Mouse (Mus musculus) kidney, embryonic 15.5 days (tissue): ENCODE results near the gene Gm10097. TPM values are rescaled to one million over a fixed set of nuclear protein-coding genes. Genes with fewer than 3 reads are reported as not detected.
A peak's percentile ranks its signal among the peaks of the same experiment; 100 is the strongest.

ENCODE experiments used
- ATAC-seq: fragments of 200-750 bp; cut with Nextera tagmentation; replicated peaks from 2 replicates; pipeline ENCODE4 v1.8.0; 2017; ENCODE audit warnings: moderate TSS enrichment; ENCODE audit not compliant: low FRiP score
- H3K27ac ChIP-seq: fragments of 300-500 bp; sonication (generic); 2 replicates; pipeline ENCODE4 v1.5.1; 2015; ENCODE audit warnings: mild to moderate bottlenecking, inconsistent platforms
- H3K27me3 ChIP-seq: fragments of 300-500 bp; sonication (generic); 2 replicates; pipeline ENCODE4 v1.6.1; 2015; ENCODE audit warnings: inconsistent platforms
- H3K36me3 ChIP-seq: fragments of 300-500 bp; sonication (generic); 2 replicates; pipeline ENCODE4 v1.6.1; 2015; ENCODE audit warnings: inconsistent platforms
- H3K4me1 ChIP-seq: fragments of 300-500 bp; sonication (generic); 2 replicates; pipeline ENCODE4 v1.6.1; 2015; ENCODE audit warnings: inconsistent platforms
- H3K4me2 ChIP-seq: fragments of 300-500 bp; sonication (generic); 2 replicates; pipeline ENCODE4 v1.6.1; 2015; ENCODE audit warnings: moderate library complexity, mild to moderate bottlenecking, inconsistent platforms
- H3K4me3 ChIP-seq: fragments of 300-500 bp; sonication (generic); replicated peaks from 2 replicates; pipeline ENCODE4 v1.5.1; 2015; ENCODE audit warnings: mild to moderate bottlenecking, inconsistent platforms
- H3K9ac ChIP-seq: fragments of 300-500 bp; sonication (generic); 2 replicates; pipeline ENCODE4 v1.6.1; 2015; ENCODE audit warnings: mild to moderate bottlenecking, inconsistent platforms
- H3K9me3 ChIP-seq: fragments of 300-500 bp; sonication (generic); replicated peaks from 2 replicates; pipeline ENCODE4 v1.6.1; 2016; ENCODE audit warnings: inconsistent platforms
- WGBS: fragments of 180-500 bp; shearing (Covaris S2); methylation state at CpG from one replicate; pipeline ENCODE4 v1.1.7; 2015; ENCODE audit warnings: mixed read lengths; 5-methylcytosine and 5-hydroxymethylcytosine counted together
- polyA plus RNA-seq: library from polyadenylated mRNA; unstranded; fragments of >200 nt; fragmentation: Nextera tagmentation; extraction: Ambion mirVana; gene quantifications from 2 replicates; pipeline ENCODE4 v1.2.1, GENCODE M21; 2015

Gene Gm10097
- polyA plus RNA-seq, 1 experiment from 2014 or later, result 0.12 TPM

DNA sequence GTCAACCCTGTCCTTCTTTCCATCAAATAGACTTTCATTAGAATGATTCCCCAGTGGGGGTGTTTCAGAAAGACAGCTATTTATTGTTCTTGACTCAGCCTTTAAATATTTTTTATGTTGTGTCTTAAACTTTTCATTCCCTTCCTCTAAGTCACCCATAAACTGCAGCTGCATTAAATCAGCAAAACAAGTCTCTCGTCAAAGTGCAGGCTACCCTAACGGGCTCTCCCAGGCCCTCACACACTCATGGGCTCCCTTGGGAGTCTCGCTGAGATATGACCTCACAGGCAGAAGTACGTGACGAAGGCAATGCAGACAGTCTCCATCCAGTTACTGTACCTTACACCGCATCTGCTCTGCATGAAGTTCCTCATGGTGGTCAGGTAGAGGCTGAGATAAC, 17.3 kb downstream of the Gm10097 start:
- Histone ChIP-seq H3K27me3 (no peaks in the 10 kb centered on the region), H3K9ac (no peak overlapping the region), H3K9me3 (no peaks in the 10 kb centered on the region), H3K4me3 (no peak overlapping the region), H3K4me1 (0 out of 2 replicates have a peak, but pooled peaks cover 9% of the 10 kb centered on the region), H3K27ac (no peak overlapping the region), H3K4me2 (no peak overlapping the region), H3K36me3 (no peaks in the 10 kb centered on the region)
- ATAC-seq, result peak; percentile 66
- WGBS, result 51% methylated on average over 6 of the region's 6 CpGs

- WGBS, result 70% methylated on average over 7 of the region's 7 CpGs
Measured at GRCm38 (mm10) chr10:5087336-5087735, 18.3 kb downstream of the Gm10097 start.

GRCm38 (mm10) chr10:5089133-5089532, 20.1 kb downstream of the Gm10097 start:
- WGBS, result 33% methylated on average over 4 of the region's 4 CpGs
- no peak overlapping the region for H3K4me2 ChIP-seq
- H3K27me3 ChIP-seq, result no peaks in the 10 kb centered on the region
- H3K4me1 ChIP-seq, result 0 out of 2 replicates have a peak, but pooled peaks cover 9% of the 10 kb centered on the region
- no peak overlapping the region for H3K27ac ChIP-seq
- no peaks in the 10 kb centered on the region for H3K9me3 ChIP-seq
- no peak overlapping the region for H3K4me3 ChIP-seq
- ATAC-seq, result no peak; the same call in 1 of the 2 replicates
- H3K36me3 ChIP-seq, result no peaks in the 10 kb centered on the region
- no peak overlapping the region for H3K9ac ChIP-seq

More at GRCm38 (mm10) chr10:5087336-5087735, 18.3 kb downstream of the Gm10097 start:
- no peak overlapping the region for H3K9ac ChIP-seq
- no peaks in the 10 kb centered on the region for H3K36me3 ChIP-seq
- 0 out of 2 replicates have a peak, but pooled peaks cover 9% of the 10 kb centered on the region for H3K4me1 ChIP-seq
- ATAC-seq, result no peak
- H3K27me3 ChIP-seq, result no peaks in the 10 kb centered on the region
- no peaks in the 10 kb centered on the region for H3K9me3 ChIP-seq
- no peak overlapping the region for H3K27ac ChIP-seq
- H3K4me2 ChIP-seq, result no peak overlapping the region
- H3K4me3 ChIP-seq, result no peak overlapping the region

DNA sequence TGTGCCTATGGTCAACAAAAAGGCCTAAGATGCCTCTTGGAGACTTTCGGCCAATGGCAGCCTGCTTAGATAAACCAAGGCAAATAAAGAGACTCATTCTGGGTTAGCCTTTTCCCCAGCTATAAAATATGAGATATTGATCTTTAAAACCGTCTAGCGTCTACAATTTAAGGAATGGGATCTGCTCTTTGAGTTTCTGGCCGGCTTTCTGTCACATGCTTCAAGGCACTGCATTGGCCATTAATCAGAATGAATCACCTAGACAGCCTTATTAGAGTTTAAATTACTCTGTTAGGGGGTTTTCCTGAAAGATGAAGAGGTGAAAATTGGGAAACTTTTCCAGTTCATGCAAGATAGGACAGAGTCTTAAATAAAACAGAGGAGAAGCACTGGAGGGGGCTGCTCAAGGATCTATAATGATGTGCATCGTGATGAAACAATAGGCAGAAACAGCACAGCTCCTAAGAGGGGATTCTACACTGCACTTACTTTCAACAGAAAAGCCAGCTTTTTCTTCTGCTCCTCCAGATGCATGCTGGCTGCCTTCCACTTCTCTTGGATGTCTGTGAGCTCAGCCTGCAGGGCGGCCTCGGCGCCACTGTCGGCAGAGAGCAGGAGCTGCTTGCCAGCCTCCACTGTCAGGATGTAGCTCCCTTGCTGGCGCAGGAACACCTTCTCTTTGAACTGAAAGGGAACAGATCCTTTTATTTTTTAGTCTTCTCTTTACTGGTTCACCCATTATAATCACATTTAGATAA, 28.2 kb downstream of the Gm10097 start:
- Histone ChIP-seq H3K9me3 (no peaks in the 10 kb centered on the region), H3K9ac (no peak overlapping the region), H3K4me1 (peaks cover 8% of the 10 kb centered on the region), H3K4me2 (no peak overlapping the region), H3K4me3 (no peak overlapping the region), H3K36me3 (no peaks in the 10 kb centered on the region; the same call in 1 of the 2 replicates), H3K27me3 (no peaks in the 10 kb centered on the region), H3K27ac (peak overlapping the region; percentile 30; the same call in 1 of the 2 replicates)
- WGBS, result 30% methylated on average over 10 of the region's 10 CpGs
- peak; percentile 62 for ATAC-seq

GRCm38 (mm10) chr10:5097754-5098137, 28.8 kb downstream of the Gm10097 start:
- Histone ChIP-seq H3K4me3 (no peak overlapping the region), H3K9me3 (no peaks in the 10 kb centered on the region), H3K27ac (no peak overlapping the region), H3K4me1 (peaks cover 8% of the 10 kb centered on the region), H3K27me3 (no peaks in the 10 kb centered on the region), H3K4me2 (no peak overlapping the region), H3K36me3 (no peaks in the 10 kb centered on the region; the same call in 1 of the 2 replicates), H3K9ac (no peak overlapping the region)
- 49% methylated on average over 2 of the region's 2 CpGs for WGBS
- no peak for ATAC-seq

DNA sequence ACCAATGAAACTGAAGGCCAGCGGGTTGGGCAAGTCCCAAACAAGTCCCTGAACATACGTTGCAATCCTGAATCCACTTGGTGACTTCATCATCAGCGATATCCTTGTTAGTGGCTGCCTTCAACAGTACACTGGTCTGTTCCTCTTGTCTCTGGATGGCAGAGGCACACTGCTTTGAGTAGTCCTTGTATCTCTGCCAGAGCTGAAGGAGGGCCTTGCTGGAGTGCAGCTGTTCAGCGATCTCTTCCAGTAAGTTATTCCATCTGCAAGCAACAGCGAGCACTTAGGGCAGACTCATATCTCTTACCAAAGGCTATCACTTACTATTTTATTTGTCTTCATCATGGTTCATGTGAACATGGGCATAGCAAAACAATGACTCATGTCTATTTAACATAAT, 41.8 kb downstream of the Gm10097 start:
- Histone ChIP-seq H3K36me3 (peaks cover 23% of the 10 kb centered on the region), H3K9ac (no peak overlapping the region), H3K4me2 (no peak overlapping the region), H3K27me3 (no peaks in the 10 kb centered on the region), H3K9me3 (no peaks in the 10 kb centered on the region), H3K4me1 (no peaks in the 10 kb centered on the region), H3K4me3 (no peak overlapping the region), H3K27ac (no peak overlapping the region)
- 77% methylated on average over 5 of the region's 5 CpGs for WGBS
- no peak for ATAC-seq

DNA sequence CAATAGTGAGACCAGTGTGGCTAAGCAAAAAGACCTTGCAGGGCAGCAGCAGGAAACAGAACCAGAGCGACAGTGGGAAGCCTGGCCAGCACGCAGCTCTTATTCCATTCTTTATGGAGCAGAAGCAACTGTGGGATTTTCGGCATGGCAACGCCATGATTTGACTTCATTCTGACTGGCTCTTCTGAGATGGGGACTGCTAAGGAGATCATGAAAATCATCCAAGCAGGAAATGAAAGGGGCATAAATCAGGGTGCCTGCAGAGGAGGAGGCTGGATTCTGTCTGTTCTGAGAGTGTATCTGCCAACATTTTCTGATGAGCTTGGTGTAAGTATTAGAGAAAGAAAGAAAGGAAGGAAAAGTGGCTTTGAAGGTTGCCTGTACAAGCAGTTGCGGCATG, 47.2 kb downstream of the Gm10097 start:
- ATAC-seq, result peak; percentile 29; the same call in 1 of the 2 replicates
- no peaks in the 10 kb centered on the region for H3K27me3 ChIP-seq
- H3K9me3 ChIP-seq, result no peaks in the 10 kb centered on the region
- 44% methylated on average over 5 of the region's 5 CpGs for WGBS
- H3K4me2 ChIP-seq, result peak overlapping the region; percentile 18; the same call in 1 of the 2 replicates
- H3K36me3 ChIP-seq, result peaks cover 9% of the 10 kb centered on the region; the same call in 1 of the 2 replicates
- H3K4me3 ChIP-seq, result no peak overlapping the region
- no peak overlapping the region for H3K9ac ChIP-seq
- H3K4me1 ChIP-seq, result peaks cover 8% of the 10 kb centered on the region; the same call in 1 of the 2 replicates
- peak overlapping the region; percentile 42 for H3K27ac ChIP-seq

DNA sequence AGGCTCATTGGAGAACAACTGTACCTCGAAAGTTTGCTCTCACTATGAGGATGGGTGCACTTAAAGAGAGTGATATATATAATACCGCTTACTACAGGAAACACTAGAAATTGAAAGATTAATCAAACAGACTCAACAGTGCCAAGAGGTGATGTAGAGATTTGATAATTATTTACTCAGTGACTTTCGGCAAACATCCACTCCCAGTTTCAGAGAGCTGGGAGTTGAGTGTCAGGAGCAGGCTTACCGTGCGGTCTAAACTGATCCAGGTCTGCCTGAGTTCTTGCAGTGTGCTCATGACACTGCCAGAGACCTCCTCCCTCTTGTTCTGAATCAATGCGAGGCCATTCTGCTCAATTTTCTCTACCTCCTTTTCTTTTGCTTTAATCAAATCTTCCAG, 47.7 kb downstream of the Gm10097 start:
- ATAC-seq, result no peak
- H3K27ac ChIP-seq, result no peak overlapping the region
- H3K4me2 ChIP-seq, result peak overlapping the region; percentile 18; the same call in 1 of the 2 replicates
- H3K4me1 ChIP-seq, result peaks cover 8% of the 10 kb centered on the region; the same call in 1 of the 2 replicates
- no peak overlapping the region for H3K4me3 ChIP-seq
- H3K36me3 ChIP-seq, result peaks cover 9% of the 10 kb centered on the region; the same call in 1 of the 2 replicates
- H3K27me3 ChIP-seq, result no peaks in the 10 kb centered on the region
- no peaks in the 10 kb centered on the region for H3K9me3 ChIP-seq
- H3K9ac ChIP-seq, result no peak overlapping the region
- WGBS, result 41% methylated on average over 6 of the region's 6 CpGs
